Comparison of ENCODE assay signal across 15 mouse cellular contexts in the genomic region with DNA sequence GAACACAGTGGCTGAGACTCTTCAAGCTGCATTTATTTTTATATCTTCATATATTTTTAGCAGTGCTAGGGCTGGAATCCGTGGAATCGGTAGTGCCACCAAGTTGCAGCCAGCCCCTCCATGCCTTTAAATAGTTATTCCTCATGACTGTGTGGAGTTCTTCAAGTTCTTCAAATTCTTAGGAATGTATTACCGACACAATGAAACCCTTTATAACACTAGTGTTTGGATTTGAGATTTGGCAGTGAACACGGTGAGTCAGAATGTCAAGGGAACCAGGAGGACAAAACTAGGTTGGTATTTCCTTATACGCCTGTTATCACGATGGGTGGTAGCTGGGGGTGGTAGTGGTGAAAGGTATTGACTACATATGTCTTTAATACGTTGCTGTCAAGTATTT. TPM values are rescaled to one million over a fixed set of nuclear protein-coding genes. Genes with fewer than 3 reads are reported as not detected.
DNase-seq lines count a peak whose midpoint lies in the region; ATAC-seq lines count a peak whose summit lies in the region.
"Had no signal": no experiment of that assay in that cellular context is flagged by ENCODE, and none has a peak within 500 bp of the region (broad histone marks: within the 10 kb centered on the region; RNA-seq: fewer than 3 reads in every experiment).

No protein-coding gene starts in this region.

- H3K27me3 ChIP-seq in heart, embryonic 12.5 days (replicated peaks) = no peaks in the 10 kb centered on the region
- no peaks in the 10 kb centered on the region for H3K27me3 ChIP-seq in lung, embryonic 16.5 days (ENCODE audit: control insufficient read depth, insufficient read depth, low read depth, low read length)
- H3K27me3 ChIP-seq: forebrain, embryonic 13.5 days; hindbrain, embryonic 15.5 days; liver, embryonic 13.5 days had no signal

- peak; percentile 51; the same call in 1 of the 2 replicates for ATAC-seq in heart, embryonic 12.5 days (ENCODE audit: insufficient number of reproducible peaks, low FRiP score)
- peak; percentile 82 for ATAC-seq in lung, embryonic 16.5 days (ENCODE audit: low read depth)
- ATAC-seq: forebrain, embryonic 13.5 days had no signal

- no peaks in the 10 kb centered on the region for H3K9me3 ChIP-seq in heart, embryonic 12.5 days (replicated peaks)
- H3K9me3 ChIP-seq in lung, embryonic 16.5 days (ENCODE audit: control insufficient read depth, low read length) = no peaks in the 10 kb centered on the region
- H3K9me3 ChIP-seq: forebrain, embryonic 13.5 days; hindbrain, embryonic 15.5 days; liver, embryonic 13.5 days; midbrain, embryonic 10.5 days had no signal

- no peak for DNase-seq in heart, adult 18-20 months
- no peak for DNase-seq in lung, postnatal 14 days
- DNase-seq in fibroblast of lung, adult 2 months (ENCODE audit: low read depth) = peak; percentile 84
- no peak for DNase-seq in layer of hippocampus, postnatal 14 days (ENCODE audit: low spot score in 2 of 2)
- no peak for DNase-seq in ovary, postnatal 14 days (ENCODE audit: low spot score)
- DNase-seq: cerebellum, adult 9-11 months; gastrocnemius, postnatal 14 days; kidney, adult 2 months; liver, embryonic 13.5 days had no signal

- H3K36me3 ChIP-seq in heart, embryonic 12.5 days = no peaks in the 10 kb centered on the region
- H3K36me3 ChIP-seq in lung, embryonic 16.5 days (ENCODE audit: control insufficient read depth, insufficient read depth, low read length) = no peaks in the 10 kb centered on the region
- H3K36me3 ChIP-seq: hindbrain, embryonic 15.5 days; liver, embryonic 13.5 days; midbrain, embryonic 10.5 days had no signal

- H3K9ac ChIP-seq in heart, embryonic 12.5 days = no peak overlapping the region
- H3K9ac ChIP-seq in lung, embryonic 16.5 days (ENCODE audit: low read length) = no peak overlapping the region
- H3K9ac ChIP-seq: forebrain, embryonic 13.5 days; hindbrain, embryonic 15.5 days; liver, embryonic 13.5 days had no signal

- H3K27ac ChIP-seq in heart, embryonic 12.5 days (ENCODE audit: poor library complexity, severe bottlenecking) = peak overlapping the region; percentile 53
- peak overlapping the region; percentile 37 for H3K27ac ChIP-seq in lung, embryonic 16.5 days (ENCODE audit: low read length)
- H3K27ac ChIP-seq: forebrain, embryonic 13.5 days; hindbrain, embryonic 15.5 days; layer of hippocampus, adult 2 months; liver, embryonic 13.5 days; midbrain, embryonic 10.5 days had no signal

- 17% methylated on average over 7 of the region's 7 CpGs for WGBS in heart, embryonic 12.5 days
- WGBS in lung, embryonic 16.5 days = 34% methylated on average over 7 of the region's 7 CpGs

- H3K4me2 ChIP-seq in heart, embryonic 12.5 days = no peak overlapping the region
- H3K4me2 ChIP-seq in lung, embryonic 16.5 days (ENCODE audit: low read depth, low read length) = no peak overlapping the region
- H3K4me2 ChIP-seq: forebrain, embryonic 13.5 days; hindbrain, embryonic 15.5 days; liver, embryonic 13.5 days had no signal

- H3K4me3 ChIP-seq in heart, embryonic 12.5 days = no peak overlapping the region
- H3K4me3 ChIP-seq in lung, embryonic 16.5 days (ENCODE audit: low read length) = no peak overlapping the region
- H3K4me3 ChIP-seq: forebrain, embryonic 13.5 days; hindbrain, embryonic 15.5 days; layer of hippocampus, adult 2 months; liver, embryonic 13.5 days; midbrain, embryonic 10.5 days had no signal

- H3K4me1 ChIP-seq in heart, embryonic 12.5 days (replicated peaks) = peaks cover 25% of the 10 kb centered on the region
- peaks cover 9% of the 10 kb centered on the region for H3K4me1 ChIP-seq in lung, embryonic 16.5 days (replicated peaks; ENCODE audit: control insufficient read depth, insufficient read depth, low read length)
- H3K4me1 ChIP-seq: forebrain, embryonic 13.5 days; hindbrain, embryonic 15.5 days had no signal

RNA-seq across cellular contexts. Expression of a gene that starts 6.4 kb away (rescaled TPM):
- 105 and 108 TPM in 2 replicates for polyA plus RNA-seq in heart, embryonic 12.5 days (2016; fragmentation: Nextera tagmentation; extraction: Ambion mirVana)
- total RNA-seq in heart, adult 18-20 months (2021) = 10 to 100 TPM; 66.4 to 81.2 TPM
- polyA plus RNA-seq in lung, embryonic 16.5 days (2015; fragmentation: Nextera tagmentation; extraction: Ambion mirVana) = 106 and 109 TPM in 2 replicates
- 100 to 1,000 TPM; 332 to 347 TPM for total RNA-seq in layer of hippocampus, postnatal 14 days (2021)

Comparison
In these comparisons a context has a peak if more than half of its experiments do, and no peak if none do; other contexts are left out.
1. RNA of a gene that starts 6.4 kb away (total RNA-seq): 332 to 347 TPM in layer of hippocampus, postnatal 14 days; 66.4 to 81.2 TPM in heart, adult 18-20 months; every median in the first group is over 4 times any median in the second.